Mouse (Mus musculus): ENCODE results near the gene Phf19. TPM values are rescaled to one million over a fixed set of nuclear protein-coding genes. Genes with fewer than 3 reads are reported as not detected.

The Phf19 gene
- total and polyA plus RNA-seq, 3 experiments: 16.8 to 25.4 (median 20.5) TPM

GRCm38 (mm10) chr2:34963371-34963956, 49.6 kb upstream of the Phf19 start:
- peak overlapping the region; percentile 90 for H3K4me2 ChIP-seq (ENCODE audit: insufficient read depth, low read depth, poor library complexity, severe bottlenecking)
- H3K9ac ChIP-seq (ENCODE audit: insufficient read depth, low read depth): peak overlapping the region; percentile 80; the same call in 1 of the 2 replicates
- H3K79me2 ChIP-seq (replicated peaks; ENCODE audit: control insufficient read depth, extremely low read depth, insufficient read depth, poor library complexity, severe bottlenecking): peaks cover 3% of the 10 kb centered on the region; the same call in 1 of the 2 replicates
- peaks cover 4% of the 10 kb centered on the region for H3K9me3 ChIP-seq (replicated peaks; ENCODE audit: low read length)
- H3K4me3 ChIP-seq (replicated peaks in 1 of 3; ENCODE audit: low read depth in 2 of 3, low read length in 2 of 3, poor library complexity in 1 of 3): peak overlapping the region; percentile 20 to 44 (median 42)
- peaks cover 22 to 71% of the 10 kb centered on the region in 2 experiments for H3K4me1 ChIP-seq (ENCODE audit: control insufficient read depth in 1 of 2, insufficient read depth in 2 of 2)
- peaks cover 0 to 4% of the 10 kb centered on the region in 2 experiments for H3K36me3 ChIP-seq (replicated peaks in 1 of 2; ENCODE audit: control insufficient read depth in 1 of 2, insufficient read depth in 1 of 2, low read length in 1 of 2)
- H3K27me3 ChIP-seq (replicated peaks): no peaks in the 10 kb centered on the region
- in situ Hi-C loops (cut with MboI; ENCODE audit: low pct_ligation_motif_present, low pct_unique_long_range_greater_than_20kb, low sequenced_read_pairs) (loop anchor here (10.0 kb wide), 3 partner anchors 49 to 169 kb away; partner anchors contain the start of genes AI182371, Cntrl, Phf19 and Rabepk), dilution Hi-C loops (cut with MboI; ENCODE audit: extremely low pct_ligation_motif_present, extremely low pct_unique_long_range_greater_than_20kb, low sequenced_read_pairs) (no loop called here)
- DNase-seq (ENCODE audit: extremely low read depth): peak; percentile 98
- peak; percentile 51; the same call in 1 of the 2 replicates for TF ChIP-seq JUN (IDR thresholded peaks at IDR 0.05; ENCODE audit: insufficient read depth, low read depth, low read length)
- TF ChIP-seq TBP (conservative IDR thresholded peaks at IDR 0.05; ENCODE audit: low read depth, low read length): peak; percentile 88
- no peak; the same call in none of the 2 replicates for TF ChIP-seq RAD21 (IDR thresholded peaks at IDR 0.05; ENCODE audit: low read depth, low read length)
- TF ChIP-seq ZMIZ1 (IDR thresholded peaks at IDR 0.05; ENCODE audit: low read depth, low read length): peak; percentile 91
- no peak for TF ChIP-seq PAX5 (IDR thresholded peaks at IDR 0.05; ENCODE audit: low read length)
- TF ChIP-seq USF1 (IDR thresholded peaks at IDR 0.05; ENCODE audit: low read depth, low read length): peak; percentile 98
- no peak for TF ChIP-seq UBTF (IDR thresholded peaks at IDR 0.05; ENCODE audit: low read depth, low read length)
- no peak for TF ChIP-seq GABPA (IDR thresholded peaks at IDR 0.05; ENCODE audit: insufficient replicate concordance, low read depth, low read length)
- no peak; the same call in 1 of the 2 replicates for TF ChIP-seq POLR2AphosphoS2 (IDR thresholded peaks at IDR 0.05; ENCODE audit: low read depth, low read length)
- peak; percentile 91 for TF ChIP-seq ETS1 (conservative IDR thresholded peaks at IDR 0.05; ENCODE audit: low read depth, low read length)
- peak; percentile 27; the same call in 1 of the 2 replicates for TF ChIP-seq KAT2A (IDR thresholded peaks at IDR 0.05; ENCODE audit: insufficient replicate concordance, low read length)
- no peak for TF ChIP-seq RCOR1 (conservative IDR thresholded peaks at IDR 0.05; ENCODE audit: low read depth, low read length)
- peak; percentile 55; the same call in 1 of the 2 replicates for TF ChIP-seq JUND (conservative IDR thresholded peaks at IDR 0.05; ENCODE audit: low read depth, low read length)
- TF ChIP-seq MAX (IDR thresholded peaks at IDR 0.05; ENCODE audit: low read length): peak; percentile 99
- peak; percentile 99 for TF ChIP-seq USF2 (conservative IDR thresholded peaks at IDR 0.05; ENCODE audit: low read depth, low read length)
- 0 out of 2 replicates have a peak, but pooled peaks have one; percentile 79 for TF ChIP-seq SIN3A (IDR thresholded peaks at IDR 0.05; ENCODE audit: low read length)
- peak; percentile 98 for TF ChIP-seq BHLHE40 (IDR thresholded peaks at IDR 0.05; ENCODE audit: low read depth, low read length)
- TF ChIP-seq ZC3H11A (IDR thresholded peaks at IDR 0.05; ENCODE audit: low read depth, low read length): no peak
- peak; percentile 68; the same call in 1 of the 2 replicates for TF ChIP-seq E2F4 (IDR thresholded peaks at IDR 0.05; ENCODE audit: insufficient replicate concordance, low read depth, low read length)
- TF ChIP-seq EP300 (IDR thresholded peaks at IDR 0.05; ENCODE audit: low read length): peak; percentile 95
- 0 out of 2 replicates have a peak, but pooled peaks have one; percentile 44 for TF ChIP-seq MAFK (IDR thresholded peaks at IDR 0.05; ENCODE audit: insufficient replicate concordance, low read length)
- TF ChIP-seq ELF1 (IDR thresholded peaks at IDR 0.05; ENCODE audit: low read depth, low read length): peak; percentile 79
- 0 out of 2 replicates have a peak, but pooled peaks have one; percentile 0 for TF ChIP-seq CHD1 (IDR thresholded peaks at IDR 0.05; ENCODE audit: low read depth, low read length)
- TF ChIP-seq IRF4 (IDR thresholded peaks at IDR 0.05; ENCODE audit: low read depth, low read length): peak; percentile 95
- TF ChIP-seq HCFC1 (IDR thresholded peaks at IDR 0.05; ENCODE audit: low read depth, low read length): peak; percentile 70
- TF ChIP-seq SMC3 (IDR thresholded peaks at IDR 0.05; ENCODE audit: low read depth, low read length): no peak
- peak; percentile 98 for TF ChIP-seq NRF1 (IDR thresholded peaks at IDR 0.05; ENCODE audit: low read depth, low read length)
- peak; percentile 87 for TF ChIP-seq MEF2A (IDR thresholded peaks at IDR 0.05; ENCODE audit: borderline replicate concordance, low read depth, low read length)
- peak; percentile 98 for TF ChIP-seq TCF12 (IDR thresholded peaks at IDR 0.05; ENCODE audit: low read depth, low read length)
- TF ChIP-seq ZNF384 (IDR thresholded peaks at IDR 0.05; ENCODE audit: low read depth, low read length): no peak; the same call in 1 of the 2 replicates
- peak; percentile 85 for TF ChIP-seq POLR2A (IDR thresholded peaks at IDR 0.05; ENCODE audit: low read depth, low read length)
- no peak for TF ChIP-seq CTCF (conservative IDR thresholded peaks at IDR 0.05 in 1 of 2, IDR thresholded peaks at IDR 0.05 in 1 of 2; ENCODE audit: low read depth in 2 of 2, low read length in 2 of 2)
- TF ChIP-seq MAZ (IDR thresholded peaks at IDR 0.05; ENCODE audit: low read depth, low read length): no peak; the same call in 1 of the 2 replicates
- no peak for TF ChIP-seq ZKSCAN1 (IDR thresholded peaks at IDR 0.05; ENCODE audit: borderline replicate concordance, low read depth, low read length)
- TF ChIP-seq MXI1 (IDR thresholded peaks at IDR 0.05; ENCODE audit: low read depth, low read length): peak; percentile 73; the same call in 1 of the 2 replicates
- TF ChIP-seq NELFE (IDR thresholded peaks at IDR 0.05; ENCODE audit: low read depth, low read length): peak; percentile 85
- peak; percentile 63; the same call in 1 of the 2 replicates for TF ChIP-seq CHD2 (IDR thresholded peaks at IDR 0.05; ENCODE audit: low read length)
- TF ChIP-seq MYC (IDR thresholded peaks at IDR 0.05; ENCODE audit: low read depth, low read length): peak; percentile 96
- peak overlapping the region; percentile 97 for H3K27ac ChIP-seq (ENCODE audit: insufficient read depth, low read depth)
